Mouse (Mus musculus): ENCODE measurements around the gene Acat2.
"Not testable (repeated sequence)": the region's sequence is repeated elsewhere in the genome, so short reads cannot be mapped to it uniquely, and the experiment has no call there.

Acat2 gene

GRCm38 (mm10) chr17:12960331-12960873, at the start of gene Acat2:
Gene Acat2 (minus strand): TSS chr17:12960747.
- peak; percentile 96 for DNase-seq (ENCODE audit: low spot score)

GRCm38 (mm10) chr17:13009887-13010286, 49.3 kb upstream of the Acat2 start:
- peak; percentile 38 for DNase-seq (ENCODE audit: low spot score)

GRCm38 (mm10) chr17:13008528-13008927, 48.0 kb upstream of the Acat2 start:
- DNase-seq (ENCODE audit: low spot score) = peak; percentile 7

GRCm38 (mm10) chr17:13007730-13008425, 47.3 kb upstream of the Acat2 start:
- DNase-seq (ENCODE audit: low spot score) = peak; percentile 92

- DNase-seq (ENCODE audit: low spot score) = no peak
Observed at GRCm38 (mm10) chr17:13006984-13007383, 46.4 kb upstream of the Acat2 start.

GRCm38 (mm10) chr17:13006546-13006945, 46.0 kb upstream of the Acat2 start, which contains the start of gene Sod2:
Gene Sod2 (plus strand): TSS chr17:13006846.
- DNase-seq (ENCODE audit: low spot score) = not testable (repeated sequence)

GRCm38 (mm10) chr17:13004436-13004835, 43.9 kb upstream of the Acat2 start:
- not testable (repeated sequence) for DNase-seq (ENCODE audit: low spot score)

- DNase-seq (ENCODE audit: low spot score) = not testable (repeated sequence)
Observed at GRCm38 (mm10) chr17:13002243-13002642, 41.7 kb upstream of the Acat2 start.

GRCm38 (mm10) chr17:12999069-12999468, 38.5 kb upstream of the Acat2 start:
- no peak for DNase-seq (ENCODE audit: low spot score)

GRCm38 (mm10) chr17:12997890-12998289, 37.3 kb upstream of the Acat2 start:
- DNase-seq (ENCODE audit: low spot score) = no peak

- DNase-seq (ENCODE audit: low spot score) = peak; percentile 51
Observed at GRCm38 (mm10) chr17:12996345-12996744, 35.8 kb upstream of the Acat2 start.

- DNase-seq (ENCODE audit: low spot score) = no peak
Observed at GRCm38 (mm10) chr17:12994069-12994468, 33.5 kb upstream of the Acat2 start, which contains the start of gene Wtap. Gene Wtap (minus strand): TSS chr17:12994169.

GRCm38 (mm10) chr17:12992470-12992991, 32.0 kb upstream of the Acat2 start:
- peak; percentile 81 for DNase-seq (ENCODE audit: low spot score)

- peak; percentile 81 for DNase-seq (ENCODE audit: low spot score)
Observed at GRCm38 (mm10) chr17:12991635-12992358, 31.2 kb upstream of the Acat2 start.

- DNase-seq (ENCODE audit: low spot score) = peak; percentile 29
Observed at GRCm38 (mm10) chr17:12991194-12991634, 30.7 kb upstream of the Acat2 start.

- no peak for DNase-seq (ENCODE audit: low spot score)
Observed at GRCm38 (mm10) chr17:12990567-12991145, 30.1 kb upstream of the Acat2 start.

GRCm38 (mm10) chr17:12988096-12988495, 27.5 kb upstream of the Acat2 start:
- peak; percentile 38 for DNase-seq (ENCODE audit: low spot score)

- DNase-seq (ENCODE audit: low spot score) = no peak
Observed at GRCm38 (mm10) chr17:12983988-12984387, 23.4 kb upstream of the Acat2 start.

- DNase-seq (ENCODE audit: low spot score) = no peak
Observed at GRCm38 (mm10) chr17:12978546-12978945, 18.0 kb upstream of the Acat2 start.

- DNase-seq (ENCODE audit: low spot score) = no peak
Observed at GRCm38 (mm10) chr17:12973851-12974250, 13.3 kb upstream of the Acat2 start.

GRCm38 (mm10) chr17:12967173-12967572, 6.6 kb upstream of the Acat2 start:
- DNase-seq (ENCODE audit: low spot score) = no peak

- DNase-seq (ENCODE audit: low spot score) = no peak
Observed at GRCm38 (mm10) chr17:12963476-12963875, 2.9 kb upstream of the Acat2 start.

Data from T-cell, adult 2 months (primary cell).